Mouse (Mus musculus) thymus, postnatal 10 days (tissue): Measurements from ENCODE around the gene Tet3.
A peak's percentile ranks its signal among the peaks of the same experiment; 100 is the strongest.
"Not testable (repeated sequence)": the region's sequence is repeated elsewhere in the genome, so short reads cannot be mapped to it uniquely, and the experiment has no call there.

Source experiments
- DNase-seq, 2 experiments: peaks; one replicate each; pipeline ENCODE4 v3.0.0; 2021; ENCODE audit warnings: low spot score in 2 of 2

Gene Tet3

GRCm38 (mm10) chr6:83373704-83374300, 85.1 kb downstream of the Tet3 start:
- no peak for DNase-seq

GRCm38 (mm10) chr6:83371350-83371749, 87.5 kb downstream of the Tet3 start:
- DNase-seq, result no peak

GRCm38 (mm10) chr6:83370316-83370965, 88.4 kb downstream of the Tet3 start:
- no peak for DNase-seq

- no peak for DNase-seq
Observed at GRCm38 (mm10) chr6:83363075-83363474, 95.8 kb downstream of the Tet3 start.

GRCm38 (mm10) chr6:83361523-83362248, 97.2 kb downstream of the Tet3 start:
- no peak for DNase-seq

- DNase-seq, result no peak
Observed at GRCm38 (mm10) chr6:83357436-83357835, 101.4 kb downstream of the Tet3 start.

- peak; percentile 49 to 90 for DNase-seq
Observed at GRCm38 (mm10) chr6:83356569-83357138, 102.2 kb downstream of the Tet3 start.

- no peak for DNase-seq
Observed at GRCm38 (mm10) chr6:83354856-83355781, 103.8 kb downstream of the Tet3 start.

- no peak for DNase-seq
Observed at GRCm38 (mm10) chr6:83352666-83353410, 106.0 kb downstream of the Tet3 start.

GRCm38 (mm10) chr6:83351490-83352160, 107.3 kb downstream of the Tet3 start:
- DNase-seq, result no peak

- no peak for DNase-seq
Observed at GRCm38 (mm10) chr6:83350851-83351405, 108.0 kb downstream of the Tet3 start.

GRCm38 (mm10) chr6:83350172-83350571, 108.7 kb downstream of the Tet3 start:
- no peak for DNase-seq

- peak; percentile 86 to 97 for DNase-seq
Observed at GRCm38 (mm10) chr6:83349274-83349958, 109.5 kb downstream of the Tet3 start.

- no peak for DNase-seq
Observed at GRCm38 (mm10) chr6:83348873-83349272, 110.0 kb downstream of the Tet3 start, which contains the start of gene Bola3. Bola3 (plus strand) TSS chr6:83349147.

- no peak for DNase-seq
Observed at GRCm38 (mm10) chr6:83347916-83348315, 111.0 kb downstream of the Tet3 start.

GRCm38 (mm10) chr6:83345285-83345684, 113.6 kb downstream of the Tet3 start:
- not testable (repeated sequence) for DNase-seq

GRCm38 (mm10) chr6:83342957-83343356, 115.9 kb downstream of the Tet3 start:
- DNase-seq, result no peak

- DNase-seq, result no peak
Observed at GRCm38 (mm10) chr6:83341387-83341786, 117.5 kb downstream of the Tet3 start.

- no peak for DNase-seq
Observed at GRCm38 (mm10) chr6:83327591-83328190, 131.2 kb downstream of the Tet3 start.
